Mouse (Mus musculus) urinary bladder, postnatal 4 days (tissue): ENCODE data around the gene Gm20388.
"Not testable (repeated sequence)": the region's sequence is repeated elsewhere in the genome, so short reads cannot be mapped to it uniquely, and the experiment has no call there.

ENCODE experiments used
- DNase-seq, 2 experiments: peaks; one replicate each; pipeline ENCODE4 v3.0.0; 2021 to 2022; ENCODE audit warnings: low spot score in 2 of 2

Gm20388 gene

GRCm38 (mm10) chr8:123428939-123429721, 3518.5 kb downstream of the Gm20388 start:
- no peak for DNase-seq

DNA sequence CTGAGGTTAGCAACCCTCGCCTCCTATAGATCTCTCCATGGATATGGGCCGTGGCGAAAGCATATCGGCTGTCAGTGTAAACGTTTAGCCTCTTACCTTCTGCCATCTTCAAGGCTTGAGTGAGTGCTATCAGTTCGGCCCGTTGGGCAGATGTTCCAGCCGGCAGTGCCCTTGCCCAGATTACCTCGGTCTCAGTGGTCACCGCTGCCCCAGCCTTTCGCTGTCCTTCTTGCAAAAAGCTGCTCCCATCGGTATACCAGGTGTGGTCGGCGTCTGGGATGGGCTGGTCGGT, 3519.0 kb downstream of the Gm20388 start:
- DNase-seq: not testable (repeated sequence)

DNA sequence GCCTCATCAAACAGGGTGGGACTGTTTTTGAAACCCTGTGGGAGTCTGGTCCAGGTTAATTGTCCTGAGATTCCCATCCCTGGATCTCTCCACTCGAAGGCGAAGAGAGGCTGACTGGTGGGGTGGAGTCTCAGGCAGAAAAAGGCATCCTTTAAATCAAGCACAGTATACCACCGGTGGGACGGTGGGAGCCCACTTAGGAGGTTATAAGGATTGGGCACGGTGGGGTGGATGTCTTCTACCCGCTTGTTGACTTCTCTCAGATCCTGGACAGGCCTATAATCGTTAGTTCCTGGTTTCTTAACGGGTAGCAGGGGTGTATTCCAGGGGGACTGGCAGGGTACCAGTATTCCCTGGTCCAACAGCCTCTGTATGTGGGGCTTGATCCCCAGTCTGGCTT, 3520.3 kb downstream of the Gm20388 start:
- not testable (repeated sequence) for DNase-seq

DNA sequence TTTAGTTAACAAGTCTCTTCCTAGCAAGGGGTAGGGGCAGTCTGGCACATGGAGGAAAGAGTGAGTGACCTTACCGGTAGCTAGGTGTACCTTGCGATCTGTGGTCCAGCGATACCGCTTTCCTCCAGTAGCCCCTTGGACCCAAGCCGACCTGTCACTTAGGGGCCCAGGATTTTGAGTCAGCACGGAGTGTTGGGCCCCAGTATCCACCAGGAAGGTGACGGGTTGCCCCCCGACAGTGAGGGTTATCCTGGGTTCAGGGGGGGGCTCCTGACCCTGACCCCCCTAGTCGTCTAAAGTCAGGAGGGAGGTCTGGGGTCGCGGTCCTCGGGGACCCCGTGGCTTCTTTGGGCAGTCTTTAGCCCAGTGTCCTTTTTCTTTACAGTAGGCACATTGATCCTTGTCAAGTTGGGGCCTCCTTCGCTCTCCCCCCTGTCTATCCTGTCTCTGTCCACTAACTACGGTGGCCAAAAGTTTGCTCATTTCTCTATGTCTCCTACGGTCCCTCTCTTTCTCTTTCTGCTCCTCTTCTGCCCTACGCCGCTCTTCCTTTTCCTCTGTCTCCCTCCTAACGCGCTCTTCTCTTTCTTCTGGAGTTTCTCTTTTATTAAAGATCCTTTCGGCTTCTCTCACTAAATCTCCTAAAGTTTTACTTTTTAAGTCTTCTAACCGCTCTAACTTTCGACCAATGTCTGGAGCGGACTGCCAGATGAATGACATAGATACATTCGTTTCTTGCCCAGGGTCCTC, 3521.2 kb downstream of the Gm20388 start:
- DNase-seq: no peak

- DNase-seq: no peak
These were observed 3521.7 kb downstream of the Gm20388 start for GRCm38 (mm10) chr8:123432381-123432780.

DNA sequence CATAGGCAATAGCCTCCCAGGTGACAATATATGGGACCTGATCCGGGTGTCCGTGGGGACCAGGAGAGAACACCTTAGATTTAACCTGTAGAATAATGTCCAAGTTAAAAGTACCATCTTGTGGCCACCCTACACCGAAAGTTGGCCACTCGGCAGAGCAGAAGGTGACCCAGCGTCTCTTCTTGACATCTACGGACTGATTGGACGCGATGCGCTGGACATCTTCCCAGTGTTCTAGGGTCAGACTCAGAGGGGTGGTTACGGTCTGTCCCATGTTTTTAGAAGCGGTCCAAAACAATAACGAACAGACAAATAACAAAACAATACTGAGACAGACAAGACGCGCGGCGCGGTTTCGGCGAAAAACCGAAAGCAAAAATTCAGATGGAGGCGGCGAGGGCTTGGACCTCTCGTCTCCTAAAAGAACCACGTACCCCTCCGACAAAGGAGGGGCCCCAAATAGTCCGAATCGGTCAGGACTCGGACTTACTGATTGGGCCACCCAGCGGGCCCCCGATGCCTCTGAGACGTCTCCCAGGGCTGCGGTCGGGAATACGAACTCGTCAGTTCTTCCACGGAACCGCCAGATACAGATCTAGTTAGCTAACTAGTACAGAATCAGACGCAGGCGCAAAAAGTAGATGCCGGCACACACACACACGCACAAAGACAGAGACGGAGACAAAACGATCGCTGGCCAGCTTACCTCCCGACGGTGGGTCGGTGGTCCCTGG, 3522.8 kb downstream of the Gm20388 start:
- DNase-seq: not testable (repeated sequence)

DNA sequence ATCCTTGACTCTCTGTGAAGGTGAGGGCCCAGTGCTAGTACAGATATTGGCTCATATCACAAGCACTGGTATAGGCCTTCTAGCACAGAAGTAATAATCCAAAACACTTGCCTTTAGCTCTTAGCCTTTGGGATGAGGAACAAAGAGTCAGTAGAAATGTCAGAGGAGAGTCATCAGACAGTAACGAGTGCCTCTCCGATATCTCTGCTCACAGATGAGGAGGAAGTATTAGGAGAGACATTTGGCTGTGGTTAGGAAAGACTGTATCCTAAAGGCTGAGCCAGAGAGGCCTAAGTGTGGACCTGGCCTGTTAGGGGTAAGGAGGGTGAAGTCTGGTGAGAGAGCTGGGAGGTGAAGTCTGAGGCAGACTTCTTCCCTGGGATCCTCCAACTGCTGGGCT, 3531.1 kb downstream of the Gm20388 start:
- no peak for DNase-seq

GRCm38 (mm10) chr8:123442351-123442750, 3531.7 kb downstream of the Gm20388 start:
- DNase-seq: no peak

DNA sequence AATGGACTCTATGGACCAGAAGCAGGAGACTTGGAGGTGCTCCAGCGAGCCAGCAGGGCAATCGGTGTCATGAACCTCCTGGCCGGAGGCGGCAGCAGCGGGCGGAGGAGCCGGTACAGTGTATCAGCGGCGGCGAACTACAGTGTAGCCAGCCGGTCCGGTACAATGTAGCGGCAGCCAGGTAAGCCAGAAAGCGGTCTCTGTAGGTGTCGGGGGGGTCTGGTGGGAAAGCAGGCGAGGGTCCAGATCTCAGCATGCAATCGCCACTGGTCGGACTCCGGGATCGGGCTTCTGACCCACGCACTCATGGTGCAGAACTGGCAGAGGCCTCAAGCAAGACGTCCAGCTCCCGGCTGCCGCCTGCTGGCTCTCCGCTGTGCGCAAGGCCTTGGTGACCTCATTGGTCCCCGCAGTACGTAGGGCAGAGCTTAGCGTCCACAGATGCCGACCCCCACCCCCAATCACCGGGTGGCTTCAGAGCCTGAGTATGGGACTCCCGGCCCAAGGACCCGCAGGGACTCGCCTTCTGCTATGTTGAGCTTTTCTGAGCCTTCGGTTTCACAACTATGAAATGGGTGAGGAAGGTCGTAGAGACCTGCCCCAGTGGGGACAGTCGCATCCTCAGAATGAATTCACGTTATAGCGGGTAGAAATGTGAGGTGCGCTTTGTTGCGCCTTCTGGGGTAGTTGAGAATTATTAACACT, 3532.4 kb downstream of the Gm20388 start:
- DNase-seq: peak; percentile 88 to 95

- no peak for DNase-seq
These were observed 3532.9 kb downstream of the Gm20388 start for GRCm38 (mm10) chr8:123443576-123443921.

- no peak for DNase-seq
These were observed 3533.5 kb downstream of the Gm20388 start for GRCm38 (mm10) chr8:123444131-123444530.

DNA sequence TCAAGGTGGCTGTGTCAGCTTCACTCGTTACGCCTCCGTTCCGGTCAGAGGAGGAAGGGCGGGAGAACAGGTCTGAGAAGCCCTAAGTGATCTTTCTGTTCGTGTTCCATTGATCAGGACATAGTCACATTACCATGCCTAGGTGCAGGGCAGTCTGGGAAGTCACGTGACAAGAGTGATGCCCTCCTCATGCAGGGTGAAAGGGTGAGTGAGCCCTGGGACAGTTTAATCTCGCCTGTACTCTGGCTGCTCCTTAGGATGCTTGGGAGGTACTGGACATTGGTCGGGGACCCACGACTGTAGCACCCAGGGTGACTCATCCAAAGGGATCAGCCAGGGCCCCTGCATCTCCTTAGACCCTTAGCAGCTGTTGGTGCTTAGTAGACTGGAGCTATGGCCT, 3535.3 kb downstream of the Gm20388 start:
- DNase-seq: no peak

- DNase-seq: no peak
These were observed 3536.2 kb downstream of the Gm20388 start for GRCm38 (mm10) chr8:123446799-123447198.

- no peak for DNase-seq
These were observed 3540.1 kb downstream of the Gm20388 start for GRCm38 (mm10) chr8:123450783-123451182.

- DNase-seq: not testable (repeated sequence)
These were observed 3541.1 kb downstream of the Gm20388 start for GRCm38 (mm10) chr8:123451747-123452146.

DNA sequence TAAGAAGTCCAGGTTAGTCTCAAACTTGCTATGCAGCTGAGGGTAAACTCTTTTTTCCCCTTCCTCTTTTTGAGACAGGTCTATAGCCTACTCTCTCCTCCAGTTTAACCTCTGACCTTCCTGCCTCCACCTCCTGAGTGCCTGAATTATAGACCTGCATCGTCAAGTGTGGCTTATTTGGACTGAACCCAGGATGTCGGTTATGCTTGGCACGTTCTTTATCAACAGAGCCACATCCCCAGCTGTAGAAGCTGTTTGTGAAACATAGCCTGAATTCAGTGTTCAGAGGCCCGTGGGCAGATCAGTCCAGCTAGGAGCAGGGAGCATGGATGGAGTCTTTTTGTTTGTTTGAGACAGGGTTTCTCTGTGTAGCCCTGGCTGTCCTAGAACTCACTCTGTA, 3541.5 kb downstream of the Gm20388 start:
- no peak for DNase-seq

DNA sequence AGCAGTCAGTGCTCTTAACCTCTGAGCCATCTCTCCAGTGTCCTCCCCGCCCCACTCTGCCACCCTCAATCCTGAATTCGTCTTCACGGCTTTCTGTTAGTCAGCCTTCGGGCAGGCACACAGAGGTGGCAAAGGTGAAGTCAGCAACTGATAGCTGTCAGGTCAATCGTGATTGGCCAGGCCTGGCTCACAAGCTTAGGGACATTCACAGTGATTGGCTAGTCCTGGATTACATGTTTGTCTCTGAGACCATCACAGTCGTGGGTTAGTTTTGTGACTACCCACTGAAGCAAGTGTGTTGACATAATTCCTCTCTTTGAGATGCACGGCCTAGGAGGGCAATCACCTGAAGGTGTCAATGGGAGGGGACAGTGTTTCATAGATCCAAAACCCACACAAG, 3542.7 kb downstream of the Gm20388 start:
- no peak for DNase-seq

GRCm38 (mm10) chr8:123453951-123454350, 3543.3 kb downstream of the Gm20388 start:
- DNase-seq: no peak

GRCm38 (mm10) chr8:123454559-123454958, 3543.9 kb downstream of the Gm20388 start:
- DNase-seq: no peak

DNA sequence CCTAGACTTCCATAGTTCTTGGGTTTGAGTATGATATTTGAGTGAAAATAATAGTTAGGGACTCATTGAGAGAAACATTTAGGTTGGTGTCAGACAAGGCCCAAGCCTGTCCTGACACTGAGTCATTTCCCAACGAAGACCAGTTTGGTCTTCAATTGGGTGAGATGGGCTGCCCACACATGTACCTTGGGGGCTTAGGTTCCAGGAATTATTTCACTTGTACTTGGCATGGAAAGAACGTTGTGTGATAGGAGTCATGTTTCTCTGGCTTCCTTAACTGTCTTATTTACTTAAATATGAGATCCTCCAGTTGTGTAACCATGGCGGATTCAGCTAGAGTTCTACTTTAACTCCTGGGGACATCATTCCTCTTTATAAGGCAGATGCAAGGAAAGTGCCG, 3553.0 kb downstream of the Gm20388 start:
- no peak for DNase-seq

DNA sequence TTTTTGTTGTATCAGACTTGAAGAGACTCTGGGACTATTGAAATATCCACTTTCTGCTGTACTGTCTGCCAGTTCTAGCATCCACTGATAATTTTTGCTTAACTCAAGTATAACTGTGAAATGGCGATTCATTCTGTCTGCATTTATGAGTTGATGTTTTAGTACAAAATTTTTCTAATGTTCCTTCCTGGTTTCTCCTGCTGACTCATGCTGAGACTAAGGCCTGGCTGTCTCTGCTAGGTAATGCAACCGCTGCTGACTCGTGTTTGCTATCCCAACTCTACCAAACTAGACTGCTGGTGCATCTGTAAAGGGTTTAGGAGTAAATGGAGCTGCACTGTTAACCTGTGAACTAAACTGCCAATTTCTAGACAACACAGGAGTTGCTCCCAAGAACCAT, 3556.8 kb downstream of the Gm20388 start:
- no peak for DNase-seq

DNA sequence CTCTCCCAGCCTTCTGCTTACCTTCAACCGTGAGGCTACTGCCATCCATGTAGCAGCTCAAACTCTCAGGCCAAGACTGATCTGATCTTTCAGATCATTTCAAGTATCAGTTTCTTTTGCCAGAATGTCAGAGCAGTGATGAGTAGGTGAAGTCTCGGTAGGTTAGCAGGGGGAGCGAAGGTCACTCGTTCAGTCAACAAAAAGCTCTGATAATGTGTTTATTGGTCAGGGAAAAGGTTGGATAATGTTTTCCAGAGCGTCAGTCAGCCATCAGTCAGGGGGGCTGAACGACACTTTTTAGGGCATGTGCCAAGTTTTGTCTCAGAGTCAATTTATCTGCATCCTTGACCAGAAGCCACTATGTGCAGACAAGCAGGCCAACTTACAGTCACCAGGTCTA, 3562.3 kb downstream of the Gm20388 start:
- not testable (repeated sequence) for DNase-seq
